Mouse (Mus musculus) forebrain, postnatal 0 days (tissue): Measurements from ENCODE around the gene Pcsk7. TPM values are rescaled to one million over a fixed set of nuclear protein-coding genes. Genes with fewer than 3 reads are reported as not detected.

ENCODE experiments used
- ATAC-seq: fragments of 200-750 bp; cut with Nextera tagmentation; 2 replicates; pipeline ENCODE4 v1.8.0; 2017; ENCODE audit warnings: mild to moderate bottlenecking, moderate library complexity
- DNase-seq: peaks from one replicate; pipeline ENCODE4 v3.0.0-alpha.2; 2015
- H3K27ac ChIP-seq: fragments of 300-500 bp; sonication (generic); 2 replicates; pipeline ENCODE4 v1.5.1; 2014; ENCODE audit warnings: low read depth, mild to moderate bottlenecking, antibody characterized with exemption, low read length, moderate library complexity, mixed read lengths
- H3K27me3 ChIP-seq: fragments of 300-500 bp; sonication (generic); 2 replicates; pipeline ENCODE4 v1.6.1; 2014; ENCODE audit warnings: mild to moderate bottlenecking, low read length, mixed read lengths; ENCODE audit not compliant: insufficient read depth
- H3K36me3 ChIP-seq: fragments of 300-500 bp; sonication (generic); 2 replicates; pipeline ENCODE4 v1.6.1; 2014; ENCODE audit warnings: mild to moderate bottlenecking, moderate library complexity; ENCODE audit not compliant: insufficient read depth
- H3K4me1 ChIP-seq: fragments of 300-500 bp; sonication (generic); 2 replicates; pipeline ENCODE4 v1.6.1; 2014; ENCODE audit warnings: antibody characterized with exemption; ENCODE audit not compliant: insufficient read depth
- H3K4me2 ChIP-seq: fragments of 300-500 bp; sonication (generic); 2 replicates; pipeline ENCODE4 v1.6.1; 2014; ENCODE audit warnings: low read depth, mild to moderate bottlenecking, moderate library complexity
- H3K4me3 ChIP-seq: fragments of 300-500 bp; sonication (generic); 2 replicates; pipeline ENCODE4 v1.5.1; 2014; ENCODE audit warnings: low read depth, low read length, mixed read lengths
- H3K9ac ChIP-seq: fragments of 300-500 bp; sonication (generic); 2 replicates; pipeline ENCODE4 v1.6.1; 2014; ENCODE audit warnings: mild to moderate bottlenecking
- H3K9me3 ChIP-seq: fragments of 300-500 bp; sonication (generic); 2 replicates; pipeline ENCODE4 v1.6.1; 2016; ENCODE audit warnings: low read length
- CTCF ChIP-seq: sonication (generic); IDR thresholded peaks from 2 replicates; pipeline ENCODE4 v1.5.1; 2016; ENCODE audit warnings: antibody characterized with exemption, control low read depth, low read depth
- WGBS: fragments of 180-500 bp; shearing (Covaris S2); extraction: QIAGEN DNeasy Blood & Tissue Kit; methylation state at CpG from one replicate; pipeline ENCODE4 v1.1.7; 2014; 5-methylcytosine and 5-hydroxymethylcytosine counted together
- polyA plus RNA-seq: library from polyadenylated mRNA; unstranded; fragments of >200 nt; fragmentation: Nextera tagmentation; extraction: Ambion mirVana; gene quantifications from 2 replicates; pipeline ENCODE4 v1.2.1, GENCODE M21; 2015
- total RNA-seq: library from RNA; depleted of rRNA; stranded (reverse); fragments of >200 nt; gene quantifications from 2 replicates; pipeline ENCODE4 v1.2.3, GENCODE M21; 2014

Gene Pcsk7
- total and polyA plus RNA-seq, 2 experiments from 2014 or later, result 16.1 to 33.8 TPM

DNA sequence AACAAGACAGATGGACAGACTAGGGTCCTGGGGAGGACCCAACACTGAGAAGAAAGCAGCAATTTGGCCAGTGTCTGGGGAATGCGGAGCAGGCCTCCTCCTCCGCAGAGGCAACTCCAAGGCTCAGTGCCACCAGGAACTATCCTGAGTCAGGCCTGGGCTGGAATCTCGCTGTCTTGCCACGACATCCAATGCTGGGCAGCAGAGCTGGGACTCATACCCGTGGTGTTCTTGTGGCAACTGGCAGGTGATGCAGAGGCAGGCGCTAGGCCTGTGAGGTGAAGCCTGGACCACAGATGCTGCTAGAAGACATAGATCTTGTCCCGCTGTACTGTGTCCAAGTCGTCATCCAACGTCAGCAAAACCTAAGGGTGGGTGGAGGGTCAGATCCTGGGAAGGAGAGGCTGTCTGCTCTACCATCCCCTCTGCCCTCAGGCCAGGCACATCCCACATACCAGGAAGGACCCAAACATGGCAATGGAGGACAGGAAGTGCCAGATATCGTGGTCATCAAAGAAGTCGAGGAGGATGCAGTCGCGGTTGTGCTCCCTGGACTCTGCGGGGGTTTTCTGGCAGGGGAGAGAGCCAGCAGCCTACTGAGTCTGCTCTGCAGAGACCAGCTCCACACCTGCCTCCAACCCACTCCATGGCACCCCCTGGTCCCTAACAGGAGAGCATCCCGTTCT, 32.8 kb downstream of the Pcsk7 start:
- ATAC-seq (no peak), DNase-seq (no peak)
- no peak for TF ChIP-seq CTCF
- H3K27ac ChIP-seq, result no peak overlapping the region
- no peaks in the 10 kb centered on the region for H3K4me1 ChIP-seq
- H3K27me3 ChIP-seq, result no peaks in the 10 kb centered on the region
- H3K36me3 ChIP-seq, result peaks cover 58% of the 10 kb centered on the region
- H3K4me3 ChIP-seq, result no peak overlapping the region
- 89% methylated on average over 15 of the region's 15 CpGs for WGBS
- H3K9ac ChIP-seq, result no peak overlapping the region
- H3K4me2 ChIP-seq, result no peak overlapping the region
- H3K9me3 ChIP-seq, result no peaks in the 10 kb centered on the region

- Histone ChIP-seq H3K4me3 (no peak overlapping the region), H3K27me3 (no peaks in the 10 kb centered on the region), H3K27ac (no peak overlapping the region), H3K4me1 (no peaks in the 10 kb centered on the region), H3K4me2 (no peak overlapping the region), H3K9ac (no peak overlapping the region), H3K36me3 (peaks cover 65% of the 10 kb centered on the region), H3K9me3 (no peaks in the 10 kb centered on the region)
- WGBS, result 98% methylated on average over 6 of the region's 6 CpGs
- ATAC-seq, result no peak
- no peak for TF ChIP-seq CTCF
- no peak for DNase-seq
These were observed 33.5 kb downstream of the Pcsk7 start for GRCm38 (mm10) chr9:45939794-45940193.

DNA sequence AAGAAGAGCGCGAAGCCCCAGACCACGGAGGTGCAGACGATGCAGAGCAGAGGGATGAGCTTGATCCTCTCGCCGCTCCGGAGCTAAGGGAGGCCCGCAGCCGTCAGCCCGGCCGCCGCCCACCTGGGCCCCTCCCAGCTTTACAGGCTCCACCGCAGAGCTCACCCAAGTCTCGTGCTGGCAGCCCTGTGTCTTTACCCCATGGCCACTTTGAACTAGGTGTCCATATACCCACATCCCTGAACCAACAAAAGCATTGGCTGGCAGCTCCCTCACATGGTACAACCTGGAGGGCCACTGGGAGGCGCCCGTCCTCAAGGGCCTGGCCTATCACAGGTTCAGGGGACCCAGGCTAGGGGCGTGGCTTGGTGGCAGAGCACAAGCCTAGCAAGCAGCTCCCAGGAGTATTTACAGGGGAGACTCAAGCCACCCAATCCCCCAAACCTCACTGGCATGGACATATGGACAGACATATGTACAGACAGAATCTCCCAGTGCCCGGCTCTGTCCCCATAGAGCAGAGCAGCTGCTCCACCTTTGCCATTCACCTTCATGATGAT, 35.1 kb downstream of the Pcsk7 start:
- DNase-seq (no peak), ATAC-seq (no peak)
- Histone ChIP-seq H3K4me1 (no peaks in the 10 kb centered on the region), H3K36me3 (peaks cover 72% of the 10 kb centered on the region), H3K9me3 (no peaks in the 10 kb centered on the region), H3K9ac (no peak overlapping the region), H3K27me3 (no peaks in the 10 kb centered on the region), H3K27ac (no peak overlapping the region), H3K4me3 (no peak overlapping the region), H3K4me2 (no peak overlapping the region)
- WGBS, result 62% methylated on average over 18 of the region's 18 CpGs
- TF ChIP-seq CTCF, result no peak

DNA sequence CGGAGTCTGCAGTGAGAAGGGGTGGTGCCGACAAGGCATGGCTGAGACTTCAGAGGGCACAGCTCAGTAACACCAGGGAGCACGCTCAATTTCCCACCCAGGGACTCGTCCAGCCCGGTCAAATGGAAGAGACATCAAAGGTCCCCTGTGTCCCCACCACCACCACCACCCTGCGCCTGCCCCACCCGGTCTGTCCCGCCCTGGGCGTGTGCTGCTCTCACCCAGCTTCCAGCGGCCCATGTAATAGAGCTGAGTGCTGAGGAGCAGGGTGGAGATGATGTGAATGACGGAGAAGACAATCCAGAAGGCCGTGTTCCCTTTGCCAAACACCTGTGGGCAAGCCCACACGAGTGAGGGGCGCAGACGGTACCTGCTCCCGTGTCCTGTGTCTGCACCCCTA, 36.2 kb downstream of the Pcsk7 start:
- no peak for DNase-seq
- no peak overlapping the region for H3K4me3 ChIP-seq
- no peak for TF ChIP-seq CTCF
- H3K27ac ChIP-seq, result no peak overlapping the region
- no peak overlapping the region for H3K9ac ChIP-seq
- H3K4me2 ChIP-seq, result no peak overlapping the region
- H3K27me3 ChIP-seq, result no peaks in the 10 kb centered on the region
- H3K9me3 ChIP-seq, result no peaks in the 10 kb centered on the region
- no peak for ATAC-seq
- peaks cover 81% of the 10 kb centered on the region for H3K36me3 ChIP-seq
- WGBS, result 95% methylated on average over 16 of the region's 16 CpGs
- H3K4me1 ChIP-seq, result no peaks in the 10 kb centered on the region

- ATAC-seq (no peak), DNase-seq (no peak)
- Histone ChIP-seq H3K4me2 (no peak overlapping the region), H3K36me3 (peaks cover 82% of the 10 kb centered on the region), H3K4me3 (no peak overlapping the region), H3K9me3 (no peaks in the 10 kb centered on the region), H3K9ac (no peak overlapping the region), H3K27ac (no peak overlapping the region), H3K4me1 (no peaks in the 10 kb centered on the region), H3K27me3 (no peaks in the 10 kb centered on the region)
- WGBS, result 93% methylated on average over 8 of the region's 8 CpGs
- TF ChIP-seq CTCF, result no peak
These were observed 36.6 kb downstream of the Pcsk7 start for GRCm38 (mm10) chr9:45942916-45943315.

DNA sequence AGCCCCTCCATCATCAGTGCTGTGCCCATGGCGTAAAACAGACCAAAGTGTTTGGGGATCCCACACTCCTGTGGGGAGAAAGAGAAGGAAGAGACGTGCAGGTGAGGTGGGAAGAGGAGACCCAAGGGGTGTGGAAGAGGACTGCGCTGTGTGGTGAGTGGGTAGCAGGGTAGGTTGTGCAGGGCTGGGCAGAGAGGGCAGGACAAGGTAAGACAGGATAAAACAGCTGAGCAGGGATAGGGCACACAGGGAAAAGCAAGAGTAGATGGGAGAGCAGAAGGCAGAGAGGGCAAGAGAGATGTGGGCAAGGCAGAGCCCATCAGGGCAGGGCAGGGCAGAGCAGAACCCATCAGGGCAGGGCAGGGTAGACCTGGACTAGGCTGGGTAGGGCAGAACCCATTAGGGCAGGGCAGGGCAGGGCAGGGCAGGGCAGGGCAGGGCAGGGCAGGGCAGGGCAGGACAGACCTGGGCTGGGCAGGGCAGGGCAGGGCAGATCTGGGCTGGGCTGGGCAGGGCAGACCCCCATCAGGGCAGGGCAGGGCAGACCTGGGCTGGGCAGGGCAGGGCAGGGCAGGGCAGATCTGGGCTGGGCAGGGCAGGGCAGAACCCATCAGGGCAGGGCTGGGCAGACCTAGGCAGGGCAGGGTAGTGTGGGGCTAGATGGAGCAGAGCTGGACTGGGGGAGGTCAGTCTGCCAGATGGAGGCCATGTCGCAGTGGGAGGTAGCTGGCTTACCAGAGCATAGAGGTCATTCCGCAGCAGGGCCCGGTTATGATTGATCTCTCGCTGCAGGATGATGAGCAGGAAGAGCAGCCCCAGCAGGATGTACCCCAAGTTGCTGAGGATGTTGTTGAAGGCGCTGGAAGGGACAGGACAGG, 37.6 kb downstream of the Pcsk7 start:
- no peaks in the 10 kb centered on the region for H3K4me1 ChIP-seq
- TF ChIP-seq CTCF, result no peak
- H3K36me3 ChIP-seq, result peaks cover 82% of the 10 kb centered on the region
- no peak overlapping the region for H3K9ac ChIP-seq
- H3K27me3 ChIP-seq, result no peaks in the 10 kb centered on the region
- no peak for DNase-seq
- H3K4me2 ChIP-seq, result no peak overlapping the region
- ATAC-seq, result no peak
- H3K4me3 ChIP-seq, result no peak overlapping the region
- no peak overlapping the region for H3K27ac ChIP-seq
- WGBS, result 85% methylated on average over 8 of the region's 8 CpGs
- no peaks in the 10 kb centered on the region for H3K9me3 ChIP-seq
